Mouse (Mus musculus) layer of hippocampus, adult 2 months (tissue): ENCODE data around the gene Cdca8. TPM values are rescaled to one million over a fixed set of nuclear protein-coding genes. Genes with fewer than 3 reads are reported as not detected.

Source experiments
- DNase-seq, 2 experiments: peaks; one replicate each; pipeline ENCODE4 v3.0.0; 2022; ENCODE audit warnings: low spot score in 2 of 2
- H3K27ac ChIP-seq: fragments of 200-600 bp; 2 replicates; pipeline ENCODE4 v1.8.1; 2022
- H3K4me3 ChIP-seq: fragments of 200-600 bp; 2 replicates; pipeline ENCODE4 v1.8.1; 2022; ENCODE audit warnings: mild to moderate bottlenecking
- CTCF ChIP-seq: fragments of 200-600 bp; conservative IDR thresholded peaks from 2 replicates; pipeline ENCODE4 v1.8.1; 2022; ENCODE audit warnings: antibody characterized with exemption, mild to moderate bottlenecking, moderate library complexity
- total RNA-seq, 2 experiments: library from RNA; stranded (reverse); gene quantifications; 2 replicates each; pipeline ENCODE4 v1.2.3; 2021

Gene Cdca8
- total RNA-seq, 2 experiments from 2014 or later = 2.1 to 2.9 TPM

DNA sequence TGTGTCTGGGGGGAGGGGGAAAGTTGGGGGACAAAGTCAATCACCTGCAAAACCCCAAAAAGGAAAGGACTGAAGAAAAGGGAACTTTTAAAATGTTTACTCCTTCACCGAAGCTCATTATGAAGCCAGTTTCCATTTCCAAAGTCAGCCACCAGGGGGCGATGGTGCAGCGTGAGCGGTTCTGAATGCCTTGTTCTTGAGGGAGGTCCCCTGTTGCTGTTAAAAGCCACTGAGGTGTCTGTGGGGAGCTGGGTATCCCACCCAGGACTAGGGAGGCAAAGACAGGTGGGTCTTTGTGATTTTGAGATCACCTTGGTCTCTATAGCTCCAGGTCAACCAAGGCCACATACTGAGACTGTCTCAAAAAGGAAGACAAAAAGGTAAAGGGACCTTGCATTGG lies 3.9 kb upstream of the Cdca8 start:
- DNase-seq = peak; percentile 63 to 91
- peak; percentile 90 for TF ChIP-seq CTCF
- no peak overlapping the region for H3K4me3 ChIP-seq
- H3K27ac ChIP-seq = no peak overlapping the region

DNA sequence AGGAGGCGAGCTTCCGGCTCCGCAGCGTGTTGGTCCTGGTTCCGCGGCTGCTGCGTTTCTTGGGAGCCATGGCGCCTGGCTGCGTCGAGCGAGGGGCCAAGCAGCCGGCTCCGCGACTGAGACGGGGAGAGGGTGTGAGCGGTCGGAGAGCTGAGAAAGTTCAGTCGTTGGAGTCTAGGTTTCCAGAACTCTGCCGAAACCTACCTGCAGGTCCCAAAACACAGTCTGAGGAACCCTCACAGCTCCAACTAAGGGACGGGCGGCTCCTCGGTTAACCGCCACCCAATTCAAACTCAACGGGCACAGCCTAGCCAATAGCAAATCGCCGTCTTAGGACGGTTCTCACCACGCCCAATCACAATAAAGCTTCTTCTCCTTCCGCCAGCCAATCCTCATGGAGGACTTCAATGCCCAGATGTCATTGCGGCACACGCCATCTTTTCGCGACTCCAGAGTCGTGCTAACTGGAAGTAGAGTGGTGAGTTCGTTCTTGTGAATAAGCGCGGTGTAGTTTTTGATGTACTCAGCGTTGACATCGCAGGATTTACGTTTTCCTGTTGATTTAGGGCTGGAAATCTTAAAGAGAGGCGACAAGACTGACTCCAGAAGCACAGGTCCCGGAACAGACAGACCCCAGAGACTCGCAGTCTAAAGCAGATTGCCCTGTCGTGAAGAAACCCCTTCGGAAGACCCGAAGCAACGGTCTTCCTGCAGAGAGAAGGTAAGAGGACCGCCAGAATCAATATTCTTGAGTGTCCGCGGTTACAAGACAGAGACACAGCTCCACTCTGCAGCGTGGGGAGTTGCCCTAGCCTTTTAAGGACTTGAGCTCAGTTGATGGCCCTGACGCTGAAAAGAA lies 2.3 kb downstream of the Cdca8 start, which contains the start of gene 9930104L06Rik:
9930104L06Rik (plus strand) TSS at position 436 of the 859 bp plus-strand sequence.
- Histone ChIP-seq H3K4me3 (peak within 1 kb of the TSS; percentile 95), H3K27ac (peak within 1 kb of the TSS; percentile 75)
- TF ChIP-seq CTCF = no peak; the same call in 1 of the 2 replicates
- DNase-seq = peak; percentile 95

DNA sequence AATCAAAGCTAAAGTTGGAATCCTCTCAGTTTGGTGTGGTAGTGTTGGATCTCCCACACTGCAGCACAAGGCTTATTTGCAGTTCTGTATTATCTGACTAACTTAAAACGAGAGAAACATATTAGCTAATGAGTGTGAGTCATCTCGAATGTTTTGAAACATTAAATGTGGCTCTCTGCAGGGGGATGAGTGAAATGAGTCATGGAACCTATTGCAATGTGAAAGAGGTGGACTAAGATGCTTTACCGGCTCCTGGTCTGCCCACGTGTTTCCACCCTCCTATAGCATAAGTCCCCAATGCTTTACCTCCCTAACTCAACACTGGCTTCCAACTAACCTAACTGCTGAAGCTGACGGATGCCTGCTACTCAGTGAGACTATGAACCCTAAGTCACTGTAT lies 11.0 kb downstream of the Cdca8 start:
- H3K27ac ChIP-seq = no peak overlapping the region
- no peak overlapping the region for H3K4me3 ChIP-seq
- no peak for TF ChIP-seq CTCF
- no peak for DNase-seq

DNA sequence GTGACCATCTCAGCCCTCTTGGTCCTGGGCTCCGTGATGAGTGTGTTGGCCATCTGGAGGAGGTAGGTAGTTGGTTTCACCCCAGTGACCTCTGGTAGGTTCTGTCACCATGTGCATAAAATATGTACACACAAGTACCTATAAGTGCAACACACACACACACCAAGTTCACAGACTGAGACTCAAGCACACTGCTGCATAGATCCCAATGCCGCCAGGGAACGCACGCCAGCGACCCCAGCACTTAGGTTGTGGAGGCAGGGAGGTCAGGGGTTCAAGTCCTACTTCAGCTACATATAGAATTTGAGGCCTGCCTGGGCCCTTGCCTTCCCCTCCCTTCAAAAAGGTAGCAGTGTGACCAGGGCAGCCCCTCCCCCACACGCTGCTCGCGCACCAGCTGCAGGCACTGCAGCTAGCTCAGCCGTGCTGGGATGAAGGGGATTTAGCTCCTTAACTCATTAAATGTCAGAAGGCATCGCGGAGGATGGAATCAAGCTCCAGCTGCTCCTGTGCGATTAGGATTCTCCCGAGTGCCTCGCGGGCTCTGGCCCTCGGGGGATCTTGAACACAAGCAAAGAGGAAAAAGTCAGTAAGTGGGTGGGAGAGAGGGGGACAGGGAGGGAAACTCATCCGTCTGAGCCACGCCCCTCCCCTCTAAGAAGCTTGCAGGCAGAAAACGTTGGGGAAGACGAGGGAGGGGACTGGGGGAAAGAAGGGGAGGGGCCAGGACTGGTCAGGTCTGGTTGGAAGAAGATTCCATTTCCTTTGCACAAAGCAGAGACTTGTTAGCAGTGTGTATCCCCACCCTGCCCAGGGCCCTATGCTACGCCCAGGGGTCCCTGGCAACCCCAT lies 32.9 kb downstream of the Cdca8 start:
- Histone ChIP-seq H3K27ac (no peak overlapping the region), H3K4me3 (no peak overlapping the region)
- no peak for TF ChIP-seq CTCF
- DNase-seq = peak in 1 of 2 experiments; percentile 25

DNA sequence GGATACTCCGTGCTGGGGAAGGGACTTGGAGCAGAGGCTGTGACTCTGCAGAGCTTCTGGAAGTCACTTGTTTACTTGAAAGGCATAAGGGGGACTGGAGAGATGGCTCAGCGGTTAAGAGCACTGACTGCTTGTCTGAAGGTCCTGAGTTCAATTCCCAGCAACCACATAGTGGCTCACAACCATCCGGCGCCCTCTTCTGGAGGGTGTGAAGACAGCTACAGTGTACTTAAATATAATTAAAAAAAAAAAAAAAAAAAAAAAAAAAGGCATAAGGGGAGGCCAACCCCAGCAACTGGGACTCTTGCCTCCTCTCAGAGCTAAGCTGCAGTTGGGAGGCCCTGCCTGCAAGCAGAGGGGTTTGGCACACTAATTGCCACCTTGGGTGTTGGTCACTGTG lies 33.7 kb downstream of the Cdca8 start:
- DNase-seq = no peak
- Histone ChIP-seq H3K27ac (no peak overlapping the region), H3K4me3 (no peak overlapping the region)
- TF ChIP-seq CTCF = peak; percentile 62

DNA sequence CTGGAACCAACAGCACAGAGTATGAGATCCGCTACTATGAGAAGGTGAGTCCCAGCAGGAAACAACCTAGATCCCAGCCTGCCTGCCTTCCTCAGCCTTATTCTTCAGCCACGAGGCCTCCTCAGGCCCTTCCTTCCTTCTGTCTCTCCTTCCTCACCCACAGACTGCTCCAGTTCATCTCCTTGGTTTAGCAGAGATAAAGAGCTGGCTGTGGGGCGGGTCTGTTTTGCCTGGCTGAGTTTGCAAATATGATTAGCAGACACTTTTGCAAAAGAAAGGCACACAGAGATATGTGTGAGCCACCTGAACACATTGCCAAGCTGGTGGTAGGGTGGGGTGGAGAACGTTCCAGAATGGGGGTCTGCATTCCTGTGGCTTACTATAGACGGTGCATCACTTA lies 39.2 kb downstream of the Cdca8 start:
- TF ChIP-seq CTCF = no peak
- Histone ChIP-seq H3K27ac (no peak overlapping the region), H3K4me3 (no peak overlapping the region)
- DNase-seq = no peak

DNA sequence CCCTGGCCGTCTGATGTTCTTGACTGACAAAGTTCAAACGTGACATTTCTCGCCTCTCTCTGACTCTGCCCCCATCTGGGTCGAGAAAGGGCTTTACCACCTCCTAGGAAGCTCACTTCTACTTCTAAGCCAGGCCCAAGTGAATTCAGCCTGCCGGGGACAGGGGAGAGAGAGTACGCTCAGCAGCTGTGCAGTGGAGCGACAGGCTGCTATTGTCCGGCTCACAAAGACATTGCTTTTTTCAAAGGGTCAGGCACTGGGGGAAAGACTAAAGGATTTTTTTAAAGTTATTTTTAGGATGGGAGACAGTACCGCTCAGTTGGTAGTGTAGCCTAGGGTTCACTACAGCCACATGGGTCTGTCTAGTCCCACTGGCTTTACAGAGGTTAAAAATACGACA lies 40.7 kb downstream of the Cdca8 start:
- no peak for TF ChIP-seq CTCF
- H3K4me3 ChIP-seq = no peak overlapping the region

DNA sequence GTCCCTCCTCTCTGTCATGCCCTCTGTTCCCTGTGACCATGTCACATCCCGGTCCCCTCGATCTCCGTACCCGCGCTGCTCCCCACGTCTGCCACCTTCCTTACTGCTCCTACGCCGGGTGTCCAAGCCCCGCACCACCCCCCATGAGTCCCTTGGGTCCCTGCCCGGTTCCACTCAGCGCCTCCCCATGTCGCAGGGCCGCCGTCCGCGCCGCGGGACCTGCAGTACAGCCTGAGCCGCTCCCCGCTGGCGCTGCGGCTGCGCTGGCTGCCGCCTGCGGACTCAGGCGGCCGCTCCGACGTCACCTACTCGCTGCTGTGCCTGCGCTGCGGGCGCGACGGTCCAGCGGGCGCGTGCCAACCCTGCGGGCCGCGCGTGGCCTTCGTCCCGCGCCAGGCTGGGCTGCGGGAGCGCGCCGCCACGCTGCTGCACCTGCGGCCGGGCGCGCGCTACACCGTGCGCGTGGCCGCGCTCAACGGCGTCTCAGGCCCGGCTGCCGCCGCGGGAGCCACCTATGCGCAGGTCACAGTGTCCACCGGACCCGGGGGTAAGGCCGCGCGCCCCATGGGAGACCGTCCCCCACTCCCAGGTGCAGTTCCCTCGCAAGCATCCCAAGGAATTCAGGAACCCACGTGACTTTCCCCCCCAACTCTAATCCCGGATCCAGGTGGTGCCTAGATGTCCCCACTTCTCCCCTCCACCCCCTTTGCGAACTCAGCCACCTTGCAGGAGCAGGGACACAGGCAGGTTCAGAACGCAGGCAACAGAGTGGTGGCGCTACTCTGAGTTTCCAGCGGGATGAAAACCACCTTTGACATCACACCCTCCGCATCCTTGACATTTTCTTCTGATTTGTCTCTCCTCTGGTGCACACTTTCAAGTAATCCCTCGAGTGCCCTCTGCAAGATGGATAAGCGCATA lies 44.3 kb downstream of the Cdca8 start:
- DNase-seq = peak in 1 of 2 experiments; percentile 50
- 0 out of 2 replicates have a peak, but pooled peaks have one; percentile 3 for TF ChIP-seq CTCF
- Histone ChIP-seq H3K4me3 (peak overlapping the region; percentile 54), H3K27ac (peak overlapping the region; percentile 89)

More for the DNA sequence above, 40.7 kb downstream of the Cdca8 start:
- H3K27ac ChIP-seq = no peak overlapping the region
- no peak for DNase-seq

DNA sequence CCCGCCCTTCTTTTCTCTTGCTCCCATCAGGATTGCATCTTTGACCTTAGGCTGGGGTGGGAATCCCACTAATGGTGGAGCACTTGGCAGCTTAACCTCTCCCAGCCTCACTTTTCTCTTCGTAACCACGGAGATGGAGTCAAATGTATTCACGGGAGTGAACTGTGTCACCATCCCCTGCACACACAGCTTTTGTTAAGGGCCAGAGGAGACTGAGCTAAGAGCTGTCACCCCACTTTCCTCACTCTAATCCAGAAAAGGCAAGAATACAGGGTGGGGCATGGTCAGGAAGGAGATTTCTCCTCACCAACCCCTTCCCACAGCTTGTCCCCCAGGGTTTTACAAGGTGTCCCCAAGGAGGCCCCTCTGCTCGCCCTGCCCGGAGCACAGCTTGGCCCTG lies 45.3 kb downstream of the Cdca8 start:
- Histone ChIP-seq H3K27ac (peak overlapping the region; percentile 89; the same call in 1 of the 2 replicates), H3K4me3 (no peak overlapping the region; the same call in 1 of the 2 replicates)
- DNase-seq = no peak
- TF ChIP-seq CTCF = no peak

DNA sequence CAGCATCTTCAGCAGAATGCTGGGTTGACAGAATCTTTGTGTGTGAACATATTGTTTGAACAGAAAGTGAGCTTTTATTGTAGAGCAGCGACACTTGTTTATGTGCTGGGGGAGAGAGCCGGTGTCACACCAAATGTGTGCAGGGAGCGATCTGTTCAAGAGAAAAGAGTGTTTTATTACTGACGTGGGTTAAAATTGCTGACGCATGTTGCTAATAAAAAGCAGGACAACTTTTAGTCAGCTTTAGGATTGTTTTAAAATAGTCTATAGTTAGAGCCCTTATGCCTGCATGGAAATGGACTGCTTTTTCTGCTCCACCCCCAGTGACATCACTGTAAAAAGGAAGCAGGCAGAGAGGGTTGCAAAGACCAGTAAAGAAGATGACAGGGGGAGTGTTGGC lies 48.3 kb downstream of the Cdca8 start:
- DNase-seq = peak; percentile 58 to 72

DNA sequence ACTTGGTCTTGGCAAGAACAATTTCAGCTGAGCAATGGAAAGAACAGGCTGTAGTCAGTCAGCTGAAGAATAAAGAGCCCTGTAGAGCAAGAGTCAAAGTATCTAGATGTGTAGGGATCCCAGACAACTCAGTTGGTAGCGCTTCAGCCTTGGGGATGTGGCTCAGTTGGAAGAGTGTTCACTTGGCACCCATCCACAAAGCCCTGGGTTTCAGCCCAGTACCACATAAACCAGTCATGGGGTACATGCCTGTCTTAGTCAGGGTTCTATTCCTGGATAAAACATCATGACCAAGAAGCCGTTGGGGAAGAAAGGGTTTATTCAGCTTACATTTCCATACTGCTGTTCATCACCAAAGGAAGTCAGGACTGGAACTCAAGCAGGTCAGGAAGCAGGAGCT lies 49.2 kb downstream of the Cdca8 start:
- peak in 1 of 2 experiments; percentile 37 for DNase-seq
- TF ChIP-seq CTCF = no peak
- H3K27ac ChIP-seq = peak overlapping the region; percentile 46; the same call in 1 of the 2 replicates
- no peak overlapping the region for H3K4me3 ChIP-seq

More for the DNA sequence above, 48.3 kb downstream of the Cdca8 start:
- Histone ChIP-seq H3K27ac (peak overlapping the region; percentile 84), H3K4me3 (no peak overlapping the region)
- no peak for TF ChIP-seq CTCF

DNA sequence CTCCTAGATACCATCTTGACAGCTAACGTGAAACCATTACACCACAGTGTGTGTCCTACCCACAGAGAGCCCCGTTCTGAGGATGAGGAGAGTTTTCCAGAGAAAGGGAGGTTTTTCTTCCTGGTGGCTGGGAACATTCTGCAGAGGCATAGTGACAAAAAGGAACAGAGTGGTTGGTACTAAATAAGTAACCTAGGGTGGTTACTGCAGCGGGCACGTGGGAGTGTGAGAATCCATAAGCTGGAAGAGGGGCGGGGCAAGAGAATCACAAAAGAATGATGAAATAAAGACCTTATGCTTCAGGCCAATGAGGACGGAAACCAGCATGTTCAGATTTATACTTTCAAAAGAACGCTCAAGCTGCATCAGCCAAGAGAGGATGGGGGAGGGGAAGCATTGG lies 50.4 kb downstream of the Cdca8 start:
- H3K27ac ChIP-seq = no peak overlapping the region
- TF ChIP-seq CTCF = no peak
- DNase-seq = no peak
- no peak overlapping the region for H3K4me3 ChIP-seq
